Mouse (Mus musculus): ENCODE data around the gene Gfra1. TPM values are rescaled to one million over a fixed set of nuclear protein-coding genes. Genes with fewer than 3 reads are reported as not detected.

Gene Gfra1
- polyA plus RNA-seq, 1 experiment = 0.48 TPM

Other genes starting within 250 kb of the Gfra1 start
- not detected in 2 replicates for gene Ccdc172, start 56.1 kb upstream of the Gfra1 start, polyA plus RNA-seq (2012; ENCODE audit: insufficient read depth, insufficient read length, missing spikeins)
- not detected in 2 replicates for gene Pnlip, start 196.6 kb upstream of the Gfra1 start, polyA plus RNA-seq (2012; ENCODE audit: insufficient read depth, insufficient read length, missing spikeins)

Measured in brown adipose tissue, adult 24 weeks (tissue).